Mouse (Mus musculus): ENCODE measurements around the gene Gna13.

DNA sequence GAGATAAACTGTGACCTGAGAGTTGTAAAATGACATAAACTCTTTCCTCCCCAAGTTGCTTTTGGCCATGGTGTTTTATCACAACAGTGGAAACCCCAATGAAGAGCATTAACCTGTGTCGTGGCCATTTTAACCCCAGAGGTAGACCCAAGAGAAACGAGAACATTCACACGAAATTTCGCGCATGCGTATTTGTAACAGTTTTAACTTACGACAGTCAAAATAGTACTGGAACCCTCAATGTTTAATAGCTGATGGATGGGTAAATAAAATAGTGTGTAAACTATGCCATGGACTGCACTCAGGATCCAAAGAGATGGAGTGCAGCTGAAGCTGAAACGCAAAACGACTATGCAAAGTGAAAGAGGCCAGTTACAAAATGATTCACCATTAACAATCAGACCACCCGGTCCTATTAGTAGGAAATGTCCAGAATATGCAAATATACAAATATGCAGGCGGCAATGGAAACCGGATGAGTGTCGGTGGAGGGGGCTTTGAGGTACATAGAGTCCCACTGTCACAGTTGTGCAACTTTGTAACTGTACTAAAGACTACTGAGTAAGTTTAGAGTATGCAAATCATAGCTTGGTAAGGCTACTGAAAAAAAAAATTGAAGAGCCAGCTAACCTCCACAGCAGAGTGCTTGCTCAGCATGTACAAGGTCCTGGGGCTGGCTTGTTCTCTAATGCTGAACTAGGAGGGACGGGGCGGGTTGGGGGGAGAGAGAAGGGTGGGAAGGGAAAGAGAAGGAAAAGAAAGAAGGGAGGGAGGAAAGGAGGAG, 47.8 kb downstream of the Gna13 start:
- no peak for TF ChIP-seq CHD2 (IDR thresholded peaks at IDR 0.05; ENCODE audit: low read depth, low read length)
- no peak for TF ChIP-seq ZC3H11A (IDR thresholded peaks at IDR 0.05; ENCODE audit: borderline replicate concordance, low read depth, low read length)
- no peak for TF ChIP-seq MAFK (IDR thresholded peaks at IDR 0.05; ENCODE audit: insufficient read depth, low read depth, low read length)
- TF ChIP-seq ZNF384 (IDR thresholded peaks at IDR 0.05; ENCODE audit: low read depth, low read length), result no peak

Data from ES-E14 (cell line).